Mouse (Mus musculus) cerebellum, adult 2 months (tissue): ENCODE results near the gene Cdkl5.

Experiments used
- CTCF ChIP-seq: fragments of 200-500 bp; IDR thresholded peaks from 2 replicates; pipeline ENCODE4 v1.5.1; 2011; ENCODE audit warnings: low read depth, mild to moderate bottlenecking, control low read depth, low read length, moderate library complexity, borderline replicate concordance; ENCODE audit not compliant: insufficient read depth
- POLR2A ChIP-seq: fragments of 200-500 bp; IDR thresholded peaks from 2 replicates; pipeline ENCODE4 v1.6.1; 2011; ENCODE audit warnings: low read length, control low read depth, borderline replicate concordance; ENCODE audit not compliant: insufficient read depth

- TF ChIP-seq CTCF = peak; percentile 55; the same call in 1 of the 2 replicates
- no peak for TF ChIP-seq POLR2A
These were observed 59.0 kb downstream of the Cdkl5 start for GRCm38 (mm10) chrX:160935541-160935940.
